Mouse (Mus musculus) regulatory T cell (primary cell): ENCODE measurements around the gene Kng1.
"Not testable (repeated sequence)": the region's sequence is repeated elsewhere in the genome, so short reads cannot be mapped to it uniquely, and the experiment has no call there.

Experiments used
- in situ Hi-C: fragments of 300-600 bp; cut with MboI, MseI; formaldehyde crosslinking; loops from one replicate; pipeline ENCODE4 v1.15.1; 2025; ENCODE audit warnings: high pct_unique_total_duplicates

Gene Kng1

GRCm38 (mm10) chr16:23057668-23058447, at the start of gene Kng1:
TSS of gene Kng1 (plus strand) at chr16:23057865.
- in situ Hi-C loops, result not testable (repeated sequence)

GRCm38 (mm10) chr16:23013786-23014185, 43.9 kb upstream of the Kng1 start:
- in situ Hi-C loops, result not testable (repeated sequence)

GRCm38 (mm10) chr16:23014645-23015044, 43.0 kb upstream of the Kng1 start:
- in situ Hi-C loops, result not testable (repeated sequence)

DNA sequence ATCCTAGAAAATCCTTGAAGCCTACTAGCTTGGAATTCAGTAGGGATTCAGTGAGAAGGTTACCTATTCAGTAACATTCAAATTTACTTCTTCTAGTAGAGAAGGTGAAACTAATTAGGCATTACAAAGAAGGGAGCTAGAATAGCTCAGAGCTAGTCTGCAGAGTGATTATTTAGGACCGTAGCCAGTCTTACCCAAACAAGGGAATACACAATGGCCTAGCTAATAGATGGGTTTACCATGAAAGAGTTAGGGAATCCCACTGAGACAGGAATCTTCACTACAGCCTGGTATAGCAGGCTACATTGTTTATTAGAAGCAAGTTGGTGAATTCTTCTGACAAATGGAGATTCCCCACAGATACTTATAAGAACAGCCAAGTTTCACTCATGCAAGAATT, 37.1 kb upstream of the Kng1 start:
- in situ Hi-C loops, result not testable (repeated sequence)

DNA sequence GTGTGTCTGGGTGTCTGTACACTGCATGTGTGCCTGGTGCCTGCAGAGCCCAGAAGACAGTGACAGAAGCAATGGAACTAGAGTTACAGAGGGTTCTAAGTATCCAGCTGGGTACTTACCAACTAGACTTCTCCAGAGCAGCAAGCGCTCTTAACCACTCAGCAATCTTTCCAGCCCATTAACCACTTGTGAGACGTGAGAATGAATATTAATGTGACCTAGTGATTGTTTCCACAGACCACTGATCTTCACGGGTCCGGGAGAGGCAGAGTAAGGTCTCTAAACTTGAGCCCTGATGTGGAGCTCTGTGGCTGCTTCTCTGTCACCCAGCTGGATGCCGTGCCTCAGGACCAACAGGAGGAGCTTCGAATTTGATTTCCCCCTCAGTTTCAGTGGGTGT, 32.6 kb upstream of the Kng1 start:
- in situ Hi-C loops, result loop anchor here (25.0 kb wide), 1 partner anchor 1063 kb away; no protein-coding TSS in a partner anchor

GRCm38 (mm10) chr16:23026582-23026981, 31.1 kb upstream of the Kng1 start:
- in situ Hi-C loops, result loop anchor here (25.0 kb wide), 1 partner anchor 1064 kb away; no protein-coding TSS in a partner anchor

DNA sequence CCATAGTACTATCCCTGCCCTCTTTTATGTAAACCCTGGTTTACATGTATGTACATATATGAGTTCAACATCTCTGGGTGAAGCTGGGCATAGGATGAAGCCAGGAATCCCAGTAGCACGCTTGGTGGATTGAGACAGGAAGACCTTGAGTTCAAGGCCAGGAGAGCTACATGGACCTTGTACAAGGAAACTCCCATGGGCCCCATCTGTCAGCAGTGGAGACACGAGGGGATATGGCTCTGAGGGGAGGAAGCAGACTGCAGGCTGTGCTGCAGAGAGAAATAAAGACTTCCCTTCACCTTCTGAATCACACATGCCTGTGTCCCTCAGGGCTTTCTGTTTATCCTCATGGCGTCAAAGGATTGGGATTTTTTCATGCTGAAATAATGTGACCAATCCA, 30.3 kb upstream of the Kng1 start:
- in situ Hi-C loops, result loop anchor here (25.0 kb wide), 1 partner anchor 1065 kb away; no protein-coding TSS in a partner anchor

GRCm38 (mm10) chr16:23028966-23029600, 28.6 kb upstream of the Kng1 start, which contains the start of gene Kng2:
TSS of gene Kng2 (minus strand) at chr16:23029482.
- in situ Hi-C loops, result loop anchor here (25.0 kb wide), 1 partner anchor 1067 kb away; no protein-coding TSS in a partner anchor

DNA sequence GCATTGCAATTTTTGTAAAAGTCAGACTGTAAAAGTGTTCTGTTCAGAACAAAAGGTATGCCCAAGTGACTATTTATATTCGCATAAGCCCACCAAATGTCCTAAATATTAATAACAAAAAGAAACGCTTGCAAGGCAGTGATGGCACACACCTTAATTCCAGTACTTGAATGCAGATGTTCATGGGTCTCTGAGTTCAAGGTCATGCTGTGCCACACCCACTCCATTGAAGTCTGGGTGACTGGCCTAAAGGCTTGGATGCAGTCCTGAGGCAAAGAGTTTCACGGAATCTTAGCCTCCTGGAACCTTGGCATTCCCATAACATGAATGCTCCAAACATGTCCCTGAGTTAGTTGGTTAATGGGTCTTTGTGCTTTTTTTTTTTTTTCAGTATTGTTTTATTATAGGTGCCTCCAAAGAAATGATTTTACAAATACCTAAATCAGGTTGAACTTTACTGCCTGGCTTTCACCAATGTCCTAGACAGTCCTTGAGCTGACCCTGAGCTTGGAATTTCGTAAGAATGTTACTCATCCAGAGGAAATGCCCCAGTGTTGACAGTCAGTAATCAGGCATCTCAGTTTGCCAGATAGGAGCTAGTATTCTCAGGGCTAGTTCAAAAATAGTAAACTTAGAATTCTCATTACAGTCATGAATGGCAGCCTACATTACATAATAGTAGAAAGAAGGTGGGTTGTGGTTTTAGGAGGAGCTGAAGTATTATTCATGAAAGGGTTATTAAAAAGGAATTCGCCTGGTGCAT, 26.8 kb upstream of the Kng1 start:
- in situ Hi-C loops, result loop anchor here (25.0 kb wide), 1 partner anchor 1069 kb away; no protein-coding TSS in a partner anchor

DNA sequence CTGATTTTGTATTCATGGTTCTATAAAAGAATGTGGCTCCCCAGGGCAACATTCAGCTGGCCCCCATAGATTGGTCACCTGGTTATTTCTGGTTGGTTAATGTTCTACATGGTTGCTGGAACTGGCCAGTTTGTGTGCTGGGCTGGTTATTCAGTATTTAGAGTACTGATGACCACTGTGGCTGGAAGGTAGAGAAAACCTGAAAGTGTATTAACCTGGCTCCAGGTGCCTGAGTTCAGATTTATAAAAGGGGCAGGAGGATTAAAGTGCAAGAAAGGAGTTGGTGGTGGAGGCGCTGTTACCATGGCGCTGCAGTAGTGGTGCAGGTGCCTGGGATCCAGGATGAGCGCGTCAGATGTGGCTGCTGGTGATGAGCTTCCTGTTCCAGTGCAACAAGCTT, 24.0 kb upstream of the Kng1 start:
- in situ Hi-C loops, result loop anchor here (25.0 kb wide), 1 partner anchor 1071 kb away; no protein-coding TSS in a partner anchor

GRCm38 (mm10) chr16:23037744-23038143, 19.9 kb upstream of the Kng1 start:
- in situ Hi-C loops, result loop anchor here (25.0 kb wide), 1 partner anchor 1075 kb away; no protein-coding TSS in a partner anchor

DNA sequence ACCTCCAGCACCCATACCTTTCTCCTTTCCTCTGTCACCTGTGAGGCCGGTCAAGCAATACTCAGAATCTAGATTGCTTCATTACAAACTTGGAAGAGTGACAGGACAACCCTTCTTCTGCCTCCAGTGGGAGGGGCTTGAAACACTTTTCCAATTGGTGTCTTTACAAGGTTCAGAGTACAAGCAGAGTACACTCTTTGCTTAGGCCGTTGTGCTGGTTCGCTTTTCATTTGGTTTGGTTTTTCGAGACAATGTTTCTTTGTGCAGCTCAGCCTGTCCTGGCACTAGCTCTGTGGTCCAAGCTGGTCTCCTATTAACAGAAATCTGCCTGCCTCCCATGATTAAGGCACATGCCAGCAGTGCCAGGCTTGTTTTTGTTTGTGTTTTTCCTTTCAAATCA, 18.4 kb upstream of the Kng1 start:
- in situ Hi-C loops, result loop anchor here (25.0 kb wide), 1 partner anchor 1077 kb away; no protein-coding TSS in a partner anchor

DNA sequence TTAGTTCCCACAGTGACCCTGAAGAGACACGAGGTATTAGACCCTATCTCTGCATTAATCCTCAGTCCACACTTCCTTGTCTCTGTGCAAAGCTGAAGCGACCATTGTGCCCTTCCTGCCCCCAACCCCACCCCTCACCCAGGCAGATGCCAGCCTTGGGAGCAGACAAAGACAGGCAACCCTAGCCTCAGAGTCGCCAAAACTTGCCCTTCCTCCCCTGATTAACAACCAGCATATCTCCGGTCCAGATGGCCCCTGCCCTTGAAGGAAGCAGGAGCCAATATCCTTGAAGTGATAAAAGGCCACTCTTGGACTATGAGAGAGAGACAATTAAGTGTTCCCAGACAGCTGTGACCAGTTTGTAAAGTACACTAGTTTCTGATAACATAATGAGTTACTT, 16.8 kb upstream of the Kng1 start:
- in situ Hi-C loops, result loop anchor here (25.0 kb wide), 1 partner anchor 1079 kb away; no protein-coding TSS in a partner anchor

GRCm38 (mm10) chr16:23046319-23046718, 11.3 kb upstream of the Kng1 start:
- in situ Hi-C loops, result loop anchor here (5.0 to 25.0 kb wide), 2 partner anchors 154 to 1084 kb away; partner anchors contain the start of gene Ahsg

GRCm38 (mm10) chr16:23059630-23060029, 2.0 kb downstream of the Kng1 start:
- in situ Hi-C loops, result not testable (repeated sequence)

GRCm38 (mm10) chr16:23060781-23061325, 3.2 kb downstream of the Kng1 start:
- in situ Hi-C loops, result not testable (repeated sequence)

GRCm38 (mm10) chr16:23077516-23077915, 19.9 kb downstream of the Kng1 start:
- in situ Hi-C loops, result not testable (repeated sequence)

GRCm38 (mm10) chr16:23087159-23087558, 29.5 kb downstream of the Kng1 start:
- in situ Hi-C loops, result not testable (repeated sequence)

DNA sequence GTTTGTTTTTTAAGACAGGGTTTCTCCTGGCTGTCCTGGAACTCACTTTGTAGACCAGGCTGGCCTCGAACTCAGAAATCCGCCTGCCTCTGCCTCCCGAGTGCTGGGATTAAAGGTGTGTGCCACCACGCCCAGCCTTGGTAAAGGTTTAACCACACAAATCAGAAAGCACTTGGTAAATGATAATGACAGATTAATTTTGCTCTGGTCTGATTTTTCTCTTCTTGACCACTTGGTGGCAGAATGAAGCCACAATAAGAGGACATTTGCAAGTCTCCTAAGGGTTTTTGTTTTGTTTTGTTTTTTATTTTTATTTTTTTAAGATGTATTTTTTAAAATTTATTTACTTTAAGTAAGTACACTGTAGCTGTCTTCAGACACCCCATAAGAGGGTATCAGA, 30.0 kb downstream of the Kng1 start:
- in situ Hi-C loops, result not testable (repeated sequence)

DNA sequence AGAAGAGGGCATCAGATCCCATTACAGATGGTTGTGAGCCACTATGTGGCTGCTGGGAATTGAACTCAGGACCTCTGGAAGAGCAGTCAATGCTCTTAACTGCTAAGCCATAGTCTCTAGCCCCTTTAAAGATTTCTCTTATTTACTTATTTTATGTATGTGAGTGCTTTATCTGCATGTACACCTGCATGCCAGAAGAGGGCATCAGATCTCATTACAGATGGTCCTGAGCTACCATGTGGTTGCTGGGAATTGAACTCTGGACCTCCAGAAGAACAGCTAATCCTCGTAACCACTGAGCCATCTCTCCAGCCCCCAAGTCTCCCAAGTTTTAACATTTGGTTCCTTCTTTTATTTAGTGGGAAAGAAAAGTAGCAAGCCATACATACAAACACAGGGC, 30.8 kb downstream of the Kng1 start:
- in situ Hi-C loops, result not testable (repeated sequence)

DNA sequence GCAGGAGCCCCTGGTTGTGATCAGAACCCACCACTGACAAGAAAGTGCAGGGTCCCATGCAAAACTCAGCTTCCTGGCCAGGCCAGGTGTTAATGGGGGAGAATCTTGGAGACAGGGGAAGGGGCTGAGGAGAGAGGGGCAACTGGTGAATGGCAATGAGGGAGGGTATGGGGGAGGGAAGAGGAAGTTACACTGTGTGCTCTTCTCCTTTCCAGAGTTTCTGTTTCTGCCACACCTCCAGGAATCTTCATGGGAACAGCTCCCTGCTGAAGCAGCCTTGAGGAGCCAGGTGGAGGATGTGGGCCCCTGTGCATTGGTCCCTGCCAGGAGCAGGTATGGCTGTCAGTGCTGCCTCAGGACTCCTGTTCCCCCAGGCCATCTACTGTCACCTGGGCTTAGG, 33.7 kb downstream of the Kng1 start:
- in situ Hi-C loops, result loop anchor here (5.0 kb wide), 1 partner anchor 46 kb away; no protein-coding TSS in a partner anchor
